Mouse (Mus musculus): ENCODE data around the gene Fzd9. TPM values are rescaled to one million over a fixed set of nuclear protein-coding genes. Genes with fewer than 3 reads are reported as not detected.

Gene Fzd9
- polyA plus RNA-seq, 1 experiment from 2014 or later: 1.1 TPM

DNA sequence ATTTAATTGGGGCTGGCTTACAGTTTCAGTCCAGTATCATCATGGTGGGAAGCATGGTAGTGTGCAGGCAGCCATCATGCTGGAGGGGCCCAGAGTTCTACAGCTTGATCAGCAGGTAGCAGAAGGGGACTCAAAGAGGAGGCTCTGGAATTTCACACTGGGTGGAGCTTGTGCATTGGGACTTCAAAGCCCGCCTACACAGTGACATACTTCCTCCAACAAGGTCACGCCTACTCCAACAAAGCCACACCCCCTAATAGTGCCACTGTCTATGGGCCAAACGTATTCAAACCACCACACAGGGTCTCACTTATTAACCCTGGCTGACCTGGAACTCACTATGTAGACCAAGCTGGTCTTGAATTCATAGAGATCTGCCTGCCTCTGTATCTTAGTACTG, 5.1 kb upstream of the Fzd9 start:
- WGBS: 87% methylated on average over 3 of the region's 3 CpGs
- Histone ChIP-seq H3K4me2 (replicated peaks; ENCODE audit: low read depth, low read length) (no peak overlapping the region), H3K9ac (ENCODE audit: low read depth, low read length) (no peak overlapping the region), H3K4me3 (ENCODE audit: low read length) (no peak overlapping the region), H3K9me3 (ENCODE audit: control insufficient read depth, low read length) (peaks cover 3% of the 10 kb centered on the region; the same call in 1 of the 2 replicates), H3K4me1 (ENCODE audit: control insufficient read depth, insufficient read depth, low read length) (no peaks in the 10 kb centered on the region; the same call in 1 of the 2 replicates), H3K36me3 (ENCODE audit: control insufficient read depth, insufficient read depth, low read length) (no peaks in the 10 kb centered on the region), H3K27ac (ENCODE audit: low read depth, low read length) (no peak overlapping the region), H3K27me3 (ENCODE audit: control insufficient read depth, insufficient read depth, low read length) (no peaks in the 10 kb centered on the region)
- no peak for ATAC-seq (ENCODE audit: low FRiP score, low TSS enrichment)

- Histone ChIP-seq H3K4me1 (ENCODE audit: control insufficient read depth, insufficient read depth, low read length) (peaks cover 5% of the 10 kb centered on the region; the same call in 1 of the 2 replicates), H3K9ac (ENCODE audit: low read depth, low read length) (no peak overlapping the region; the same call in 1 of the 2 replicates), H3K27ac (ENCODE audit: low read depth, low read length) (no peak overlapping the region), H3K36me3 (ENCODE audit: control insufficient read depth, insufficient read depth, low read length) (no peaks in the 10 kb centered on the region), H3K27me3 (ENCODE audit: control insufficient read depth, insufficient read depth, low read length) (peaks cover 20% of the 10 kb centered on the region), H3K4me2 (replicated peaks; ENCODE audit: low read depth, low read length) (no peak overlapping the region), H3K9me3 (ENCODE audit: control insufficient read depth, low read length) (peaks cover 3% of the 10 kb centered on the region; the same call in 1 of the 2 replicates), H3K4me3 (ENCODE audit: low read length) (no peak overlapping the region)
- 0 out of 2 replicates have a peak, but pooled peaks have one; percentile 5 for ATAC-seq (ENCODE audit: low FRiP score, low TSS enrichment)
- 8% methylated on average over 12 of the region's 12 CpGs for WGBS
These were observed 2.8 kb upstream of the Fzd9 start for GRCm38 (mm10) chr5:135253741-135254401.

DNA sequence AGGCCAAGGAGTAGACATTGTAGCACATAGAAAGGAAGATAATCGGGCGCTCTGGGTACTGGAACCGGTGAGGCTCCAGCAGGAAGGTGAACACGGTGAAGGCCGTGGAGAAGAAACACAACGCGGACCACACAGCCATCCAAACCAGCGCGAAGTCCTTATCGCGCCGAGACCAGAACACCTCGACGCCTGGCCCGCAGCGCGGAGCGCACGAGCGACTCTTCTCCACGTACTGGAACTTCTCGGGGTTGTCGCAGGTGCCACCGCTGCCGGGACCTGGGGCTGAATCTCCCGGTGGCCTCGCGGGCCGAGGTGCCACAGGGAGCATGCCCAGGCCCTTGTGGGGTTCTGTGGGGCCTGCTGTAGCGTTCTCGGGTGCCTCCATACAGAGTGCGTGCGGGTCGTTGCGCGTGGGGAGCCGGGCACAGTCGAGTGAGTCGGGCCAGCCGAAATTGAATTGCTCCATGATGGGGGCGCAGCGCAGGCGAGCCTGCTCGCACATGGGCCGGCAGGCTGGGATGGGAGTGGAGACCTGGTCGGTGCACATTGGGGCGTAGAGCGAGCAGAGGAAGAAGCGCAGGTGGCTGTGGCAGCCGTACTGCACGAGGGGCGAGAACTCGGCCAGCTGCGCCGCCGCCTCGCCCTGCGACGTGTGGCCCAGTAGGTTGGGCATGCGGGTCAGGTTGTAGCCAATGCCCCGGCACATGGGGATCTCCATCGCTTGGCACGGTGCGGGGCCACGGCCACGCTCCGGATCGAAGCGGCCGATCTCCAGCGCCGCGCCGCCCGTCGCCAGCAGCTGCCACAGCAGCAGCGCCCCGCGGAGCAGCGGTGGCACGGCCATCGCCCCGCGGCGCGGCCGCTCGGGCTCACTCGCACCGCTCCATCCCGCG, 598 bp downstream of the Fzd9 start:
- Histone ChIP-seq H3K36me3 (ENCODE audit: control insufficient read depth, insufficient read depth, low read length) (peaks cover 17% of the 10 kb centered on the region), H3K4me1 (ENCODE audit: control insufficient read depth, insufficient read depth, low read length) (peaks cover 5% of the 10 kb centered on the region; the same call in 1 of the 2 replicates), H3K4me2 (replicated peaks; ENCODE audit: low read depth, low read length) (peak overlapping the region; percentile 100), H3K9me3 (ENCODE audit: control insufficient read depth, low read length) (no peaks in the 10 kb centered on the region), H3K27me3 (ENCODE audit: control insufficient read depth, insufficient read depth, low read length) (peaks cover 23% of the 10 kb centered on the region), H3K9ac (ENCODE audit: low read depth, low read length) (peak overlapping the region; percentile 55), H3K27ac (ENCODE audit: low read depth, low read length) (no peak overlapping the region), H3K4me3 (ENCODE audit: low read length) (peak overlapping the region; percentile 58)
- ATAC-seq (ENCODE audit: low FRiP score, low TSS enrichment): peak; percentile 56
- WGBS: 3% methylated on average over 89 of the region's 92 CpGs

- Histone ChIP-seq H3K9me3 (ENCODE audit: control insufficient read depth, low read length) (no peaks in the 10 kb centered on the region), H3K27me3 (ENCODE audit: control insufficient read depth, insufficient read depth, low read length) (peaks cover 23% of the 10 kb centered on the region), H3K9ac (ENCODE audit: low read depth, low read length) (peak overlapping the region; percentile 7; the same call in 1 of the 2 replicates), H3K4me2 (replicated peaks; ENCODE audit: low read depth, low read length) (no peak overlapping the region), H3K36me3 (ENCODE audit: control insufficient read depth, insufficient read depth, low read length) (peaks cover 30% of the 10 kb centered on the region), H3K4me1 (ENCODE audit: control insufficient read depth, insufficient read depth, low read length) (peaks cover 5% of the 10 kb centered on the region; the same call in 1 of the 2 replicates), H3K4me3 (ENCODE audit: low read length) (no peak overlapping the region), H3K27ac (ENCODE audit: low read depth, low read length) (no peak overlapping the region)
- no peak for ATAC-seq (ENCODE audit: low FRiP score, low TSS enrichment)
- WGBS: 86% methylated on average over 16 of the region's 16 CpGs
These were observed 1.9 kb downstream of the Fzd9 start for GRCm38 (mm10) chr5:135248956-135249676.

DNA sequence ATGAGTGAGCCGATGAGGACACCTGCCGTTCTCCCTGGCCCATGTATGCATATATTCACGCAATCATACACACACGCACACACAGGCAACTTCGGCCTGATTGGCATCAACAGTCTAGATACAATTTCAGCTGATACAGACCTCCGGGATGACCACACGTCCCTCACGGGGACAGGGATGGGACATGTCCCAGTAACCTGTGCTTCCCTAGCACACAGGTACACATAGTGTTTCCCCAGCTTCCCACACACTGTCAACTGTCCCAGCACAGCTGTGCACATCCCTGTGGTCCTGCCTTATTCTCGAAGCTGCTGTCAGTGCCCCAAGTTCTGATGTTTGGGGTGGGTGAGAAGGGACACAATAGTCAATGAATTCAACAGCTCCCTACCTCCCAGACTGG, 3.7 kb downstream of the Fzd9 start:
- no peak for ATAC-seq (ENCODE audit: low FRiP score, low TSS enrichment)
- Histone ChIP-seq H3K4me1 (ENCODE audit: control insufficient read depth, insufficient read depth, low read length) (0 out of 2 replicates have a peak, but pooled peaks cover 5% of the 10 kb centered on the region), H3K27ac (ENCODE audit: low read depth, low read length) (no peak overlapping the region), H3K9me3 (ENCODE audit: control insufficient read depth, low read length) (no peaks in the 10 kb centered on the region), H3K4me3 (ENCODE audit: low read length) (no peak overlapping the region), H3K4me2 (replicated peaks; ENCODE audit: low read depth, low read length) (no peak overlapping the region), H3K36me3 (ENCODE audit: control insufficient read depth, insufficient read depth, low read length) (peaks cover 48% of the 10 kb centered on the region), H3K27me3 (ENCODE audit: control insufficient read depth, insufficient read depth, low read length) (peaks cover 23% of the 10 kb centered on the region), H3K9ac (ENCODE audit: low read depth, low read length) (no peak overlapping the region)
- 84% methylated on average over 9 of the region's 9 CpGs for WGBS

DNA sequence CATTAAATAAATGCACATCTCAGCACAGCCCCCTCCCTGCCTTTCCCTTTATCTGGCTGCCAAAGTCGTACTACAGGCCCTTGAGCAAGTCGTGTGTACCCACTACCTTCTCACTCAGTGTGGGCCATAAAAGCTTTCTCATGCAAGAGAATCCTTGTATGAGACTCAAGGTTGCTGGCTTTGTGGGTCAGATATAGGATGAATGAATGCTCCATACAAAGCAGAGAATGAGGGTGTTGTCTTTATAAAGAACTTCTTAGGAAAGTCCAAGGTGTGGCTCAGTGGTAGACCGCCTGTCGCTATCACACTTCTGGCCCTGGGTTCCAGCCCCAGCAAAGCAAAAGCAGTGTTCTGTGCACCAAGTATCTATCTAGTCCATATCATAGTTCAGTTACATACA, 4.5 kb downstream of the Fzd9 start:
- Histone ChIP-seq H3K9ac (ENCODE audit: low read depth, low read length) (no peak overlapping the region), H3K4me1 (ENCODE audit: control insufficient read depth, insufficient read depth, low read length) (0 out of 2 replicates have a peak, but pooled peaks cover 5% of the 10 kb centered on the region), H3K4me3 (ENCODE audit: low read length) (no peak overlapping the region), H3K27me3 (ENCODE audit: control insufficient read depth, insufficient read depth, low read length) (peaks cover 23% of the 10 kb centered on the region), H3K27ac (ENCODE audit: low read depth, low read length) (no peak overlapping the region), H3K36me3 (ENCODE audit: control insufficient read depth, insufficient read depth, low read length) (peaks cover 56% of the 10 kb centered on the region), H3K9me3 (ENCODE audit: control insufficient read depth, low read length) (no peaks in the 10 kb centered on the region), H3K4me2 (replicated peaks; ENCODE audit: low read depth, low read length) (no peak overlapping the region)
- WGBS: 75% methylated on average over 4 of the region's 4 CpGs
- no peak for ATAC-seq (ENCODE audit: low FRiP score, low TSS enrichment)

DNA sequence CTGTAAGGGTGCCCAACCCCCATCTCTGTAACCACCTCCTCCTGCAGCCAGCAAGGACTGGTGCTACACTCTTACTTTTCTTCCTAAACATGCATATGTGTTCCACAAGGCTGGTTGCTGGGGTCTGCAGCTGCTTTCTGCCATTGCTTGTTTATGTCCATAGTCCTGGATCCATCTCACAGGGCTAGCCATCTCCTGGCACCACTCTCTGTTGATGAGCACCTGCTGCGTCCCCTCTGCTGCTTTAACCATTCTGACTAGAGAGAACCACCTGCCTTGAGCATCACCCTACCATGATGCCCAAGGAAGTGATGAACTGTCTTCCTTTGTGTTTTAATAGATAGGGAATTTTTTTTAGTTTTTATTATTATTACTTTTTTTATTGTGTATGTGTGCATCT, 7.9 kb downstream of the Fzd9 start:
- H3K9me3 ChIP-seq (ENCODE audit: control insufficient read depth, low read length): no peaks in the 10 kb centered on the region
- peaks cover 87% of the 10 kb centered on the region for H3K36me3 ChIP-seq (ENCODE audit: control insufficient read depth, insufficient read depth, low read length)
- H3K4me1 ChIP-seq (ENCODE audit: control insufficient read depth, insufficient read depth, low read length): no peaks in the 10 kb centered on the region
- 89% methylated on average over 1 of the region's 1 CpGs for WGBS
- no peak for ATAC-seq (ENCODE audit: low FRiP score, low TSS enrichment)
- no peaks in the 10 kb centered on the region for H3K27me3 ChIP-seq (ENCODE audit: control insufficient read depth, insufficient read depth, low read length)
- H3K9ac ChIP-seq (ENCODE audit: low read depth, low read length): no peak overlapping the region
- H3K27ac ChIP-seq (ENCODE audit: low read depth, low read length): no peak overlapping the region
- no peak overlapping the region for H3K4me3 ChIP-seq (ENCODE audit: low read length)
- no peak overlapping the region for H3K4me2 ChIP-seq (replicated peaks; ENCODE audit: low read depth, low read length)

DNA sequence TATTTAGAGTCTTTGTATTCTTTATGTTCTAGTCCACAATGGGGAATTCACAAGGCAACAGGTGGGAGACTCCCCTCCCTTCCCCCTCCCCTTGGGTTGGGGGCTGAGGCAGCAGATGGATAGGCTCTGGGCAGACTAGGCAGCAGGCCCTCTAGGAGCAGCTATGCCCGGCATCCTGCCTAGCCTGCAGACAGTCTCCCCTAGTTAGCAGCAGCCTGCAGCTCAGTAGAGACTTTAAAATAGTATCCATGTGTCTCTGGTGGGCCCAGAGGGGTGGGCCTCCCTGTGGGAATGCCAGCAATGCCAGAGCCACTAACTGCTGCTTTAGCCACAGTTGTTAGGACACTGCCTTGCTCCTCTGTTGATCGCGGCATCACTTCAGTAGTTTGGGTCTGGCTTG, 8.4 kb downstream of the Fzd9 start:
- Histone ChIP-seq H3K36me3 (ENCODE audit: control insufficient read depth, insufficient read depth, low read length) (peaks cover 93% of the 10 kb centered on the region), H3K4me1 (ENCODE audit: control insufficient read depth, insufficient read depth, low read length) (no peaks in the 10 kb centered on the region), H3K9ac (ENCODE audit: low read depth, low read length) (no peak overlapping the region), H3K4me3 (ENCODE audit: low read length) (no peak overlapping the region), H3K27me3 (ENCODE audit: control insufficient read depth, insufficient read depth, low read length) (no peaks in the 10 kb centered on the region), H3K4me2 (replicated peaks; ENCODE audit: low read depth, low read length) (no peak overlapping the region), H3K27ac (ENCODE audit: low read depth, low read length) (no peak overlapping the region), H3K9me3 (ENCODE audit: control insufficient read depth, low read length) (no peaks in the 10 kb centered on the region)
- ATAC-seq (ENCODE audit: low FRiP score, low TSS enrichment): no peak
- 83% methylated on average over 3 of the region's 3 CpGs for WGBS

All from kidney, embryonic 14.5 days (tissue).